Mouse (Mus musculus): ENCODE measurements around the gene Hsd3b7.

Gene Hsd3b7

GRCm38 (mm10) chr7:127776426-127776825 lies 24.0 kb upstream of the Hsd3b7 start, which contains the start of gene Setd1a:
Gene Setd1a, plus strand, starts transcription at chr7:127776670.
- DNase-seq = peak; percentile 92 to 96

- peak; percentile 98 to 99 for DNase-seq
Observed at GRCm38 (mm10) chr7:127776878-127777473, 23.4 kb upstream of the Hsd3b7 start.

DNA sequence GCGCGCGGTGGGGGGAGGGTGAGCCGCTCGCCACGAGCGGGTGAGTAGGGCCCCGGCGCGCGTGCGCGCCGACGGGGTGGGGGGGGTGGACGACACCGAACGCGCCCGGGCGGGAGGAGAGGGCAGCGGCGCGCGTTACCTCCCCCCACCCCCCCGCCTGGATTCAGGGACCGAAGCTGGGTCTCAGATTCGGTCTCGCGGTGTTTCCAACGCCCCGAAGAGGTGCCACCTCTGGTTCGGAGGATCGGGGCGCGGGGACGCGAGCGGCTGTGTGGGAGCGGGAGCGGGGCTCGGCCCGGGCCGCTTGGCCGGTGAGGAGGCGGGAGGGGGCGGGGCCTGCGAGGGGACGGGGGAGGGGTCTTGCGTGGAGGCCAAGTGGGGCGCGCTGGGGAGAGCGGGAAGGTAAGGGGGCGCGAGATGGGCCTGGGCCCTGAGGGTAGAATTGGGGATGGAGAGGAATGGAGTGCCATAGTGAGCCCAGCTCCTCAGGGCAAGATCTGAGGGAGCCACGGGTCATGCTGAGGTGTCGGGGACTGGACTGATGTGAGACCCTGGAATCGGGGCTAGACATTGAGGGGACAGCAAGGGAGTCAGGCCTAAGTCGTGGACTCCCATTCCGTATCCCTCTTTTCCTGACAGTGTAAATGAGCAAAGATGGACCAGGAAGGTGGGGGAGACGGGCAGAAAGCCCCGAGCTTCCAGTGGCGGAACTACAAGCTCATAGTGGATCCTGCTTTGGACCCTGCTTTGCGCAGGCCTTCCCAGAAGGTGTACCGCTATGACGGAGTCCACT lies 22.7 kb upstream of the Hsd3b7 start:
- peak in 1 of 2 experiments; percentile 82 for DNase-seq

GRCm38 (mm10) chr7:127778350-127778749 lies 22.1 kb upstream of the Hsd3b7 start:
- DNase-seq = peak; percentile 24 to 54

DNA sequence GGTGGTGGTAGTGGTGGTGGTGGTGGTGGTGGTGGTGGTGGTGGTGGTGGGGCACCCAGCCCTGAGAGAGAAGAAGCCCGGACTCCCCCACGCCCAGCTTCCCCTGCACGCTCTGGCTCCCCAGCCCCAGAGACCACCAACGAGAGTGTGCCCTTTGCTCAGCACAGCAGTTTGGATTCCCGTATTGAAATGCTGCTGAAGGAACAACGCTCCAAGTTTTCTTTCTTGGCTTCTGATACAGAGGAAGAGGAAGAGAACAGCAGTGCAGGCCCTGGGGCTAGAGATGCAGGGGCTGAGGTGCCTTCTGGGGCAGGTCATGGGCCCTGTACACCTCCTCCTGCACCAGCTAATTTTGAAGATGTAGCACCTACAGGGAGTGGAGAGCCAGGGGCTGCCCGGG lies 15.1 kb upstream of the Hsd3b7 start, which contains the start of gene Gm49388:
Gm49388 (plus strand) TSS at position 301 of the 400 bp plus-strand sequence.
- DNase-seq = no peak

DNA sequence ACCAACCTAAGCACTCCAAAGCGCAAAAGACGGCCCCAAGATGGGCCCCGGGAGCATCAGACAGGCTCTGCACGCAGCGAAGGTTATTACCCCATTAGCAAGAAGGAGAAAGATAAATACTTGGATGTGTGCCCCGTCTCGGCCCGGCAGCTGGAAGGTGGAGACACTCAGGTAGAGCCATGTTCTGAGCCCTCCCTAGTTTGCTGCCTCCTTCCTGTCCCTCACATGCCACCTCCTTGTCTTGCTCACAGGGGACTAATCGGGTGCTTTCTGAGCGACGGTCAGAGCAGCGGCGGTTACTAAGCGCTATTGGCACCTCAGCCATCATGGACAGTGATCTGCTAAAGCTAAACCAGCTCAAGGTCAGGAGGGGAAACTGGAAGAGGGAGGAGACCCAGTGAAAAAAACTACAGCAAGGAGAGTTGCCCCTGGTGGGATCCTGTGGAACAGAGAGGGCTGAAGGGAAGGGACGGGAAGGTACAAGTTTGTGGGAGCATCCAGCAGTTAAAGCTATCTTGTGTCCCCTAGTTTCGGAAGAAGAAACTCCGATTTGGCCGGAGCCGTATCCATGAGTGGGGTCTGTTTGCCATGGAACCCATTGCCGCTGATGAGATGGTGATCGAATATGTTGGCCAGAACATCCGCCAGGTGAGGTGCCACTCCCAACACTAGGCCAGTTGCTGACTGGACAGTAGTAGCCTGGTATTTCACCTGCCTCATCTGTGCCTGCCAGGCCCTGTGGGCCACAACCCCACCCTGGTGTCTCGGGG lies 3.1 kb upstream of the Hsd3b7 start:
- DNase-seq = peak in 1 of 2 experiments; percentile 22

DNA sequence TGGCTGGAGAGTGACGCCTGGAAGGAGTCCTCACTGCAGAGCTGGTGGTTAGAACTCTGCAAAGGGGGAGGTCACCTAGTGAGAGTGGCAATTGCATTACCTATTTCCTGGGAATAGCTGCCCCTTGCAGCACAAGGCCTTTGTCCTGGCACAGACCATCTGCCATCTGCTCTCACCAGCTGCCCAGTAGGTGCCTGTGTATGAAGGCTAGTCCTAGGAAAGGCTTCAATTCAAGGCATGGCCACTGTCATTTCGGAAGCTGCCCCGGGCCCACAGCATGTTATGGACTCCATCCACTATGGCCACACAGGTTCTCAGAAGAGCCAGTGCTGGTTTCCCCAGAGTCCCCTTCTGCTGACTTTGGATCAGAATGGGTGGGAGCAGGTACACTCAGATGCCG lies 1.8 kb upstream of the Hsd3b7 start:
- DNase-seq = peak; percentile 95 to 97

GRCm38 (mm10) chr7:127799211-127799610 lies 1.2 kb upstream of the Hsd3b7 start:
- no peak for DNase-seq

DNA sequence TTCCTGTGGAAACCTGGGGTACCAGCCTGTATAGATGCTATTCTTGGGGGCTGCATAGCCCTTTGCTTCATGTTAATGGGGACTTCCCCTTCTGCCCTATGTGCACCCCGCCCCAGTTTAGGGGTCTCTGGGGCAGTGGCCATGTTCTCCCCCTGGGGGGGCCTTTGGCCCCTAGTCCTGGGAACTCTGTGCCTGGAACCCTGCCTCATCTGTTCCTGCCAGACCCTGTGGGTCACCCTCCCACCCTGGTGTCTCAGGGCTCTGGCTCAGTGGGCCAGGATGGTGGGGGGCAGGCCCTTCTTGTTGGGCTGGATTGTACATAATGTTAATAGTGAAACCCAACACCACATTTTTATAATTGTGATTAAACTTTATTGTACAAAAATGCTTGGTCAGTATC lies 666 bp upstream of the Hsd3b7 start:
- peak; percentile 43 to 59 for DNase-seq

DNA sequence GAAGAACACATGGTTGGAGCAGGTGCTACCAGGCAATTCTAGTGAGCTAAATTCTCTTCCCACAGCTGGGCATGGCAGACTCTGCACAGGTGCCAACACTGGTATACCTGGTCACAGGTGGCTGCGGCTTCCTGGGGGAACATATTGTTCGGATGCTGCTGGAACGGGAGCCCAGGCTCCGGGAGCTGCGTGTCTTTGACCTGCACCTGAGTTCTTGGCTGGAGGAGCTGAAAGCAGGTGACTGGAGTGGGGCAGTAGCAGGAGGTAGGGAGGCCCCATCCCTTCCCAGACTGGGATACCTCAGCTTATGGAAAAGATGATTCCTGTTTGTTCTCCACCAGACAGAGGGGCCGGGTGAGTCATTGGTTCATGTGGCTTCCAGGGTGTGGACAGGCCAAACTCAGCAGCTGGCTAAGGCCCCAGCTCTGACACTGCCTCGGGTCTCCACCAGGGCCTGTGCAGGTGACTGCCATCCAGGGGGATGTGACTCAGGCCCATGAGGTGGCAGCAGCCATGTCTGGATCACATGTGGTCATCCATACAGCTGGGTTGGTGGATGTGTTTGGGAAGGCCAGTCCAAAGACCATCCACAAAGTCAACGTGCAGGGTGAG lies 712 bp downstream of the Hsd3b7 start:
- DNase-seq = peak; percentile 63 to 64

- peak; percentile 87 to 88 for DNase-seq
Observed at GRCm38 (mm10) chr7:127802313-127802712, 1.9 kb downstream of the Hsd3b7 start.

- no peak for DNase-seq
Observed at GRCm38 (mm10) chr7:127808821-127809220, 8.4 kb downstream of the Hsd3b7 start.

GRCm38 (mm10) chr7:127809846-127810245 lies 9.4 kb downstream of the Hsd3b7 start:
- no peak for DNase-seq

GRCm38 (mm10) chr7:127810650-127811049 lies 10.2 kb downstream of the Hsd3b7 start:
- DNase-seq = peak in 1 of 2 experiments; percentile 43

- no peak for DNase-seq
Observed at GRCm38 (mm10) chr7:127811240-127811639, 10.8 kb downstream of the Hsd3b7 start.

DNA sequence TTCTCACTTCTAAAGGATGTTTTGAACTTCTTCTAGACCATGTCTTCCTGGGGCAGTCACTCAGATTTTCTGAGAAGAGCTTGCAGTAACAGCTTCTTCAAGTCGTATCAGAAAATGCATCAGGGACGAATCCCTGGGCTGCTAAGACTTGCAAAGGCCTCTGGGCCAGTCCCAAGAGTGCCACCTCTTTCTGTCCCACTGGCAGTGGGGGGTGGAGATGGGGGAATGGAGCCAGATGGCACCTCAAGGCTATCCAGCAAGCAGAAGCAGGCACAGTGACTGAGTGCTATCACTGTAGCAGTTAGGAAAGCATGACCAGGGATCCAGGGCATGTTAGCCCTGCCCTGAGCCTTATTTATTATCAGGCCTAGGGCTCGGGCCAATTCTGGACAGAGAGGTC lies 11.9 kb downstream of the Hsd3b7 start:
- DNase-seq = peak; percentile 62 to 75

GRCm38 (mm10) chr7:127813821-127814220 lies 13.4 kb downstream of the Hsd3b7 start:
- no peak for DNase-seq

DNA sequence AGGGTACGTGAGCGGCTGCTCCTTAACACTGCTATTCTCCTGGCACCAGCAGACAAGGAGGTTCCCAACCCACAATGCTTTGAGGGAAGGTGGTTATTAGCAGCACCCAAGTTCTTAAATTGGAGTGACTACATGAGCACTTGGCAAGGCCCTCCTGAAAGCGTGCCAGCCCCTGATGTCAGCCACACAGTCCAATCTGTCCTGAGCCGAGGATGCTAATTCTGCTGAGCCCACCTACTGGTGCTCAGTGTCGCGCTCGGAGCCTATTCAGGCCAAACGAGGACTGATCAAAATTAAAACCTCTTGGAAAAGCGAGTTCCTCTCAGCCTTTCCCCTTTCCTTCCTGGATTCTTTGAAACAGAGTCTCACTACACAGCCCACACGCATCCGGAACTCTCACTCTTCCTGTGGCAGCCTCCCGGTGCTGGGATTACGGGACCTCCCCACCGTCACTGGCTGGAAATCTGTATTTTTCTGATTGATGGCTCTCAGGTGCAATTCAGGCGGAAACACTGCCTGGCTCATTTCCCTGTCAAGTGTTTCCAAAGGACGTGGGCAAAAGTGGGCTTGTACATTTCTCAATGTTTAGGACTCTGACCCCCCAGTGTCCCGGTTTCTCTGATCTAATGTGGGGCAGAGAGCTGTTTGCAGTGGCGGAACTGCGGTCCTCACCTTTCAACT lies 14.0 kb downstream of the Hsd3b7 start:
- peak; percentile 98 for DNase-seq

- DNase-seq = peak; percentile 33 to 42
Observed at GRCm38 (mm10) chr7:127815116-127815665, 14.8 kb downstream of the Hsd3b7 start.

- DNase-seq = peak; percentile 65 to 72
Observed at GRCm38 (mm10) chr7:127815954-127816821, 15.8 kb downstream of the Hsd3b7 start.

DNA sequence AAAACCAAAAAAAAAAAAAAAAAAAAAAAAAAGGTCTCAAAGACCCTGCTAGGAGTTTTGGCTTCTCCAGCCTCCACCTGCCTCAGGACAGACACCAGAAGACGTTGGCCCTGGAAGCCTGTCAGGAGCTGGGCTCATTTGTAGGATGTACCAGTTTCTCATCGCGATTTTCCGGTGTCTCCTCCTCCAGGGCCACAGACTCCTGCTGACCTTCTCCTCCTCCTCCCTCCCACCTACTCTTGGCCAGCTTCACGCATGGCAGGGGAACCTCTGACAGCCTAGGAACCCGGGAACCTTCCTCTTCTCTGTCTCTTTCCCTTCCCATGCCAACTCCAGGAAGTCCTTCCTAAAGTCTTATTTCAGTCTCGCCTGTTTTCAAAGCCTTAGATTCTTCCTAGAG lies 16.6 kb downstream of the Hsd3b7 start:
- DNase-seq = peak; percentile 47 to 57
